Mouse (Mus musculus) embryo, embryonic 10.5 days (tissue): ENCODE data around the gene Ankrd37.

Experiments
- DNase-seq: peaks from one replicate; pipeline ENCODE4 v3.0.0-alpha.2; 2015; ENCODE audit warnings: low spot score

Gene Ankrd37

GRCm38 (mm10) chr8:45973988-45974505, 31.5 kb downstream of the Ankrd37 start:
- DNase-seq, result no peak

GRCm38 (mm10) chr8:45970894-45971293, 34.6 kb downstream of the Ankrd37 start:
- DNase-seq, result no peak

DNA sequence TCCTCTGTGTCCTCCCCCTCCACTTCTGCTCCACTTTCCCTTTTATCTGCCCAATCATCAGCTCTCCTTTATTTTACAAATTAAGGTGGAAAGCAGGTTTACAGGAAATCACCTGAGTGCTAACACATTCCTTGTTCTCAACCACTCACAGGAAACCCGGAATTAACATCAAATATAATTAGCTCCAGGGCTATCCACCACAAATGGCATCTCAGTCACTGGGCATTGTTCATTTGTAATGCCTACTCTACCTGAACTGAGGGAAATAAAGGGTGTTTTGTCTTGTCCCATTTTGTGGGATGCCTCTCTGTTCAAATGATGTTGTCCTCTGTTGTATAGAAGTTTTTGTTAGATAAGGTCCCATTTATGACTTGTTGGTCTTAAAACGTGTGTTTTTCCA, 54.9 kb downstream of the Ankrd37 start:
- no peak for DNase-seq
